Mouse (Mus musculus): ENCODE measurements at regions not wholly inside any gene's neighbourhood (a gene's known extent, or its start where the extent isn't known, plus 50 kb on each side); places are given as distances from the start of the nearest gene placed in this dataset.

GRCm38 (mm10) chr13:6306616-6306988 lies 241.3 kb upstream of the Pitrm1 start:
- Histone ChIP-seq H3K27me3 (ENCODE audit: control insufficient read depth, insufficient read depth, low read length) (no peaks in the 10 kb centered on the region), H3K4me1 (ENCODE audit: control insufficient read depth, insufficient read depth, low read length) (no peaks in the 10 kb centered on the region), H3K9ac (ENCODE audit: low read depth, low read length) (no peak overlapping the region), H3K4me3 (no peak overlapping the region), H3K36me3 (ENCODE audit: control insufficient read depth, insufficient read depth, low read length) (no peaks in the 10 kb centered on the region), H3K79me2 (replicated peaks; ENCODE audit: control insufficient read depth, insufficient read depth, low read length) (no peaks in the 10 kb centered on the region), H3K27ac (no peak overlapping the region)
- TF ChIP-seq CTCF (IDR thresholded peaks at IDR 0.05): no peak
- no peak for TF ChIP-seq POLR2A (IDR thresholded peaks at IDR 0.05; ENCODE audit: insufficient read depth, low read depth, low read length)
- no peak for TF ChIP-seq EP300 (IDR thresholded peaks at IDR 0.05; ENCODE audit: insufficient read depth, low read depth, low read length)
- WGBS: 90% methylated on average over 4 of the region's 4 CpGs
- no peak for DNase-seq
- intact Hi-C loops (cut with DNase I): no loop called here

DNA sequence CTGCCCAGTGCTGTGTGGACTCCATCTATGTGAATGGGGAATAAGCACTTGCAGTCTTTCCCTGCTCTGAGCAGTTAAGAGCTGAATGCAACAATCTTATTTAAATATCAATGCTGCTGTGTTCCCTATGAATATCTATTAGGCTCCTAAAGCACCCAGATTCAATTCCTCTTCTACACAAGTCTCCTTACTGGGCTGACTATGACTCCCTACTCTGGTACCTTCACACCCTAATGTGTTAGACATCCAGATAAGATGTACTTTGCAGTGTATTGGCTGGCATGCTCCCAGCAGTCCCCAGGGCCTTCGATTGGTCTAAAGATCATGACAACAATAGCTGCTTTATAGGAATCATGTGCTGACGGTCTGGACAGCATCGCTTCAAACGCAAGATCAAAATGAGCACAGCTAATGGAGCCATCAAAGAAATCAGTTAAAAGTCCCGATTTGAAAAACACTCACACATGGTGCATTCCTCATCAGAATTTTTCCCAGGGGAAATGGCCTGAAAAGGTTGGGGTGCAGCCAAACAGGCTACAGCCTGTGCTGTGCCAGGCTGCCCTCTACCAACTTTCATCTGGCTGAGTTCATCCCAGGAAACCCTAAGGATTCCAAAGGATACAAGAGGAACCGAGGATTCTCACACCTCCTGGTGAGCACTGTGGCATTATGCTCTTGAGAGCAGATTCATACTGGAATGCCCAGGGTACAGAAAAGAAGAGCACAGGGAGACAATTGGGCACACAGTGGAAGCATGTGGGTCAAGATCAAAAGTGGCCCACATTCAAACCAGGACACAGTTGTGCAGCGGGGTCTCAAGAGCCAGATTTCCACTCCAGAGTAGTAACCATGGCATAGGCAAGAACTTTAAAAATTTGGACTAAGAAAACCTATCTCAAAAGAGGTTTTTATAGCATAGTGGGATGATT lies 240.7 kb upstream of the Pitrm1 start:
- Histone ChIP-seq H3K36me3 (ENCODE audit: control insufficient read depth, insufficient read depth, low read length) (no peaks in the 10 kb centered on the region), H3K9ac (ENCODE audit: low read depth, low read length) (no peak overlapping the region), H3K27me3 (ENCODE audit: control insufficient read depth, insufficient read depth, low read length) (no peaks in the 10 kb centered on the region), H3K27ac (no peak overlapping the region), H3K4me1 (ENCODE audit: control insufficient read depth, insufficient read depth, low read length) (no peaks in the 10 kb centered on the region), H3K4me3 (no peak overlapping the region), H3K79me2 (replicated peaks; ENCODE audit: control insufficient read depth, insufficient read depth, low read length) (no peaks in the 10 kb centered on the region)
- intact Hi-C loops (cut with DNase I): no loop called here
- DNase-seq: no peak
- WGBS: 75% methylated on average over 7 of the region's 7 CpGs
- TF ChIP-seq CTCF (IDR thresholded peaks at IDR 0.05) (no peak), POLR2A (IDR thresholded peaks at IDR 0.05; ENCODE audit: insufficient read depth, low read depth, low read length) (no peak), EP300 (IDR thresholded peaks at IDR 0.05; ENCODE audit: insufficient read depth, low read depth, low read length) (no peak)

DNA sequence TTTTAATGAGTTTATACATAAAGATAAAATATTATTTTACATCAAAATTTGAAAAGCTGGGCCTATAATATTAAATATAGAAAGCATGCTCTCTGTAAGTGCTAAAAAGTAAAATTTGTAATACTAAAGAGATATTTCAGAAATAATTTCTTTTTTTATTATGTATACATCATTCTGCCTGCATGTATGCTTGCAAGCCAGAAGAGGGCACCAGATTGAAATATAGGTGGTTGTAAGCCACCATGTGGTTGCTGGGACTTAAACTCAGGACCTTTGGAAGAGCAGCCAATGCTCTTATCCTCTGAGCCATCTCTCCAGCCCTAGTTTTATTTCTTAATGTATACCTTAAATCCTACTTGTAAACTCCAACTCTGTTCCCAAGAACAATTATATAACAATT lies 231.7 kb upstream of the Pitrm1 start:
- no peak for DNase-seq
- Histone ChIP-seq H3K79me2 (replicated peaks; ENCODE audit: control insufficient read depth, insufficient read depth, low read length) (no peaks in the 10 kb centered on the region), H3K27me3 (ENCODE audit: control insufficient read depth, insufficient read depth, low read length) (no peaks in the 10 kb centered on the region), H3K4me3 (no peak overlapping the region), H3K9ac (ENCODE audit: low read depth, low read length) (no peak overlapping the region), H3K36me3 (ENCODE audit: control insufficient read depth, insufficient read depth, low read length) (no peaks in the 10 kb centered on the region), H3K27ac (no peak overlapping the region), H3K4me1 (ENCODE audit: control insufficient read depth, insufficient read depth, low read length) (no peaks in the 10 kb centered on the region)
- peak; percentile 51 for TF ChIP-seq CTCF (IDR thresholded peaks at IDR 0.05)
- no peak for TF ChIP-seq EP300 (IDR thresholded peaks at IDR 0.05; ENCODE audit: insufficient read depth, low read depth, low read length)
- intact Hi-C loops (cut with DNase I): no loop called here

- WGBS: 76% methylated on average over 2 of the region's 2 CpGs
- H3K4me3 ChIP-seq: no peak overlapping the region
- H3K27me3 ChIP-seq (ENCODE audit: control insufficient read depth, insufficient read depth, low read length): no peaks in the 10 kb centered on the region
- H3K79me2 ChIP-seq (replicated peaks; ENCODE audit: control insufficient read depth, insufficient read depth, low read length): no peaks in the 10 kb centered on the region
- TF ChIP-seq EP300 (IDR thresholded peaks at IDR 0.05; ENCODE audit: insufficient read depth, low read depth, low read length): no peak
- no peak for TF ChIP-seq CTCF (IDR thresholded peaks at IDR 0.05)
- TF ChIP-seq POLR2A (IDR thresholded peaks at IDR 0.05; ENCODE audit: insufficient read depth, low read depth, low read length): no peak
- DNase-seq: no peak
- no peak overlapping the region for H3K27ac ChIP-seq
- no peaks in the 10 kb centered on the region for H3K4me1 ChIP-seq (ENCODE audit: control insufficient read depth, insufficient read depth, low read length)
- intact Hi-C loops (cut with DNase I): no loop called here
- no peak overlapping the region for H3K9ac ChIP-seq (ENCODE audit: low read depth, low read length)
- no peaks in the 10 kb centered on the region for H3K36me3 ChIP-seq (ENCODE audit: control insufficient read depth, insufficient read depth, low read length)
Observed at GRCm38 (mm10) chr13:6323948-6324347, 224.0 kb upstream of the Pitrm1 start.

GRCm38 (mm10) chr13:6330320-6330950 lies 217.5 kb upstream of the Pitrm1 start:
- intact Hi-C loops (cut with DNase I): no loop called here
- H3K27me3 ChIP-seq (ENCODE audit: control insufficient read depth, insufficient read depth, low read length): no peaks in the 10 kb centered on the region
- no peaks in the 10 kb centered on the region for H3K4me1 ChIP-seq (ENCODE audit: control insufficient read depth, insufficient read depth, low read length)
- 89% methylated on average over 3 of the region's 3 CpGs for WGBS
- TF ChIP-seq POLR2A (IDR thresholded peaks at IDR 0.05; ENCODE audit: insufficient read depth, low read depth, low read length): no peak
- no peak for TF ChIP-seq EP300 (IDR thresholded peaks at IDR 0.05; ENCODE audit: insufficient read depth, low read depth, low read length)
- no peak for TF ChIP-seq CTCF (IDR thresholded peaks at IDR 0.05)
- H3K27ac ChIP-seq: no peak overlapping the region
- no peak for DNase-seq
- H3K36me3 ChIP-seq (ENCODE audit: control insufficient read depth, insufficient read depth, low read length): no peaks in the 10 kb centered on the region
- H3K79me2 ChIP-seq (replicated peaks; ENCODE audit: control insufficient read depth, insufficient read depth, low read length): no peaks in the 10 kb centered on the region
- no peak overlapping the region for H3K4me3 ChIP-seq
- H3K9ac ChIP-seq (ENCODE audit: low read depth, low read length): no peak overlapping the region

DNA sequence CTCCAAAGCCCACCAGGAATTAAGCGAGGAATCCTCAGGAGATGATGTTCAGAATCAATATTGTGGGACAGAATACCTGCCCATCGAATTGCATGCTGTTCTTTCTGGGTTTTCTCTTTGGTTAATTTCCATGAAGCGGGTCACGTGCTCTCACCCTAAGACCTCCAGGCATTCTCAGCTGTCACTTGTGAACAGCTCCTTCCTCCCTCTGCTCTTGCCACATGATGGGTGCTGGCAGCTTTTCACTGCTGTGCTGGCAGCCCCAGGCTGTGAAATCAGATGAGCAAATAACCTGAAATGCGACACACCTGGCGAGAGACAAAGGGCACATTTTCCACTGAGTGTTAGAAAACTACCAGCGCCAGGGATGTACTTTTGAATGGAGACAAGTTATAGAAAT lies 207.8 kb upstream of the Pitrm1 start:
- WGBS: 68% methylated on average over 7 of the region's 7 CpGs
- Histone ChIP-seq H3K27me3 (ENCODE audit: control insufficient read depth, insufficient read depth, low read length) (no peaks in the 10 kb centered on the region), H3K4me1 (ENCODE audit: control insufficient read depth, insufficient read depth, low read length) (no peaks in the 10 kb centered on the region), H3K36me3 (ENCODE audit: control insufficient read depth, insufficient read depth, low read length) (no peaks in the 10 kb centered on the region), H3K79me2 (replicated peaks; ENCODE audit: control insufficient read depth, insufficient read depth, low read length) (no peaks in the 10 kb centered on the region), H3K4me3 (no peak overlapping the region), H3K9ac (ENCODE audit: low read depth, low read length) (no peak overlapping the region), H3K27ac (no peak overlapping the region)
- DNase-seq: no peak
- no peak for TF ChIP-seq CTCF (IDR thresholded peaks at IDR 0.05)
- TF ChIP-seq POLR2A (IDR thresholded peaks at IDR 0.05; ENCODE audit: insufficient read depth, low read depth, low read length): no peak
- TF ChIP-seq EP300 (IDR thresholded peaks at IDR 0.05; ENCODE audit: insufficient read depth, low read depth, low read length): no peak
- intact Hi-C loops (cut with DNase I): no loop called here

All from heart, adult 2 months (tissue).